Mouse (Mus musculus) T-helper 1 cell (primary cell): ENCODE data around the gene Hist1h2ac.

Experiments used
- in situ Hi-C: fragments of 300-600 bp; cut with MboI, MseI; formaldehyde crosslinking; loops from one replicate; pipeline ENCODE4 v1.15.1; 2025; ENCODE audit warnings: high pct_unique_total_duplicates

Gene Hist1h2ac

GRCm38 (mm10) chr13:23700786-23701520 is 17.2 kb upstream of the Hist1h2ac start:
- in situ Hi-C loops = no loop called here

DNA sequence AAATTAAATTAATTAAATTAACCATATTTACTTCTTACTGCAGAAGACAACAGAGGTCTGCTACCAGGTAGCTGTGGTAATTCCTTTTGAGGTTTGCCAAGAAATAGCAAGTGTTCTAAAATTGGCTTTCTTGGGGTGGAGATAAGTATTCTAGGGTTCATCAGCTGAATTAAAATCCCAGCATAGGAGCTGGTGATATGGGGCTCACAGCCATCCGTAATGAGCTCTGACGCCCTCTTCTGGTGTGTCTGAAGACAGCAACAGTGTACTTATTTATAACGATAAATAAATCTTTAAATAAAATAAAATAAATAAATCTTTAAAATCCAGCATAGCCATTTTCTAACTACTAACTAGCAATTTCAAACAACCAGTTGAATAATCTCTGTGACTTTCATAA is 16.0 kb upstream of the Hist1h2ac start:
- in situ Hi-C loops = no loop called here

DNA sequence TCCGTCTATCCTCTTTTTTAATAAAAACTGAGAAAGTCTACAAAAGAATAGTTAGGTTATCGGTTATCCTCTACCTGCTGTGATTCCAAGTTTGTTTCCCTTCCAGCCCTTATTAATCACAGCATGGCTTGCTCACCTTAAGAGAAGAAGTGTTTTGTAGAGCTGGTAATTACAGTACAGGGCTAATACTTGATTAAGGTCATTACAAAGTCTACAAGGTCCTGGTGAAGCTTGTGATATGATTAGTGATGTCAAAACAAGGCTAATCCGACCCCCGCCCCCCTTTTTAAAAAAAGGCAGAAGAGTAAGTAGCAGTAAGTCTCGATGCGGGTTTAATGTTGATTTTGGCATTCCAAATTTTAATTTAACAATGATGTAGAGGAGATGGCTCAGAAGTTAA is 15.2 kb upstream of the Hist1h2ac start:
- in situ Hi-C loops = no loop called here

DNA sequence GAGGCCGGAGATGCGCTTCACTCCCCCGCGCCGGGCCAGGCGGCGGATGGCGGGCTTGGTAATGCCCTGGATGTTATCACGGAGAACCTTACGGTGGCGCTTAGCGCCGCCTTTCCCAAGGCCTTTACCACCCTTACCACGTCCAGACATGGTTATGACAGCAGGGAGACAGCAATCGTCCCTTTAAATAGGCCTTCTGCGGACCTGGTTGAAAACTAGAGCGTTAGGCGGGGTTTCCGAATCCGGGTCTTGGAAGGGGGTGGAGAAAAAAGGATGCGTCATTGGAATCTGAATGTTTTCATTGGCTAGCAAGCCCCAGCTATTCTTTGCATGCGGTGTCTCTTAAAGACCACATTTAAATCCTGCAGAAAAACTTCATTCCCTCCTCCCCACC is 14.5 kb upstream of the Hist1h2ac start, which contains the start of gene Hist1h4c:
Hist1h4c (minus strand) TSS at position 155 of the 394 bp plus-strand sequence.
- in situ Hi-C loops = no loop called here

- in situ Hi-C loops = no loop called here
Measured at GRCm38 (mm10) chr13:23697491-23698299, 13.9 kb upstream of the Hist1h2ac start.

GRCm38 (mm10) chr13:23696061-23696474 is 12.3 kb upstream of the Hist1h2ac start:
- in situ Hi-C loops = no loop called here

- in situ Hi-C loops = no loop called here
Measured at GRCm38 (mm10) chr13:23695514-23695913, 11.8 kb upstream of the Hist1h2ac start, which contains the start of gene Hist1h1t. Hist1h1t (plus strand) TSS chr13:23695814.

GRCm38 (mm10) chr13:23694956-23695355 is 11.2 kb upstream of the Hist1h2ac start:
- in situ Hi-C loops = loop anchor here (5.0 kb wide), 1 partner anchor 32 kb away; no protein-coding TSS in a partner anchor

- in situ Hi-C loops = loop anchor here (5.0 kb wide), 1 partner anchor 33 kb away; no protein-coding TSS in a partner anchor
Measured at GRCm38 (mm10) chr13:23693856-23694440, 10.2 kb upstream of the Hist1h2ac start.

GRCm38 (mm10) chr13:23689459-23689858 is 5.7 kb upstream of the Hist1h2ac start:
- in situ Hi-C loops = no loop called here

GRCm38 (mm10) chr13:23688956-23689355 is 5.2 kb upstream of the Hist1h2ac start:
- in situ Hi-C loops = no loop called here

DNA sequence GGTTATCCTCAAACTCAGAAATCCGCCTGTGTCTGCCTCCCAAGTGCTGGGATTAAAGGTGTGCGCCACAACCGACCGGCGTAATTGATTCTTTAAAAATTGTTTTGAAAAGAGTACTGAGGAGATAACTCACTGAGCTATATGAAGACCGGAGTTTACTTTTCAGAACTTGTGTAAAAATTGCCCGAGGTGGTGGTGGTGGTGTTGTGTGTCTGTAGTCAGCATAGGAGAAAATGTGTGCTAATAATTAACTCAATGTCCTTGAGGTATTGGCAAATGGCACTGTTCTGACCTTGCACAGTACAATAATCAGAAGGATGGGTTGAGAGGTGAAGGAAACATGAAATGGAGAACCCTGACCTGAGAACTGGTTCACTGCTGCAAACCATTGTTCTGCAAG is 4.2 kb upstream of the Hist1h2ac start:
- in situ Hi-C loops = no loop called here

DNA sequence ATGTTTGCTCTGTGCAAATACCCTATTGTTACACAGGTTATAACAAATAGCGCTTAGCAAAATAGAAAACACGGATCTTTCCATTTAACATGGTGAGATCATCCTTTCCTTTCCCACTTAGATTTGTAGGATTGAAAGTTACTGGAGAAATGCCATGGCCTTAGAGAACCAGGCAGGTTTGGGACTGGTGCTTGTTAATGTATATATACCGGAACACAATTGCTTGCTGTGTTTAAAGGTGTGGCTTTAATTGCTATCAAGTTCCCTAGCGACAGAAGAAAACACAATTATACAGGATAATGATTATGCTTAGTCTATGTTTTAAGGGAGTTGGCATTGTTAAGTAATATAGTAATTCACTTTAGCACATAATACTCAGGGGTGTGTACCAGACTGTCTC is 3.4 kb upstream of the Hist1h2ac start:
- in situ Hi-C loops = no loop called here

DNA sequence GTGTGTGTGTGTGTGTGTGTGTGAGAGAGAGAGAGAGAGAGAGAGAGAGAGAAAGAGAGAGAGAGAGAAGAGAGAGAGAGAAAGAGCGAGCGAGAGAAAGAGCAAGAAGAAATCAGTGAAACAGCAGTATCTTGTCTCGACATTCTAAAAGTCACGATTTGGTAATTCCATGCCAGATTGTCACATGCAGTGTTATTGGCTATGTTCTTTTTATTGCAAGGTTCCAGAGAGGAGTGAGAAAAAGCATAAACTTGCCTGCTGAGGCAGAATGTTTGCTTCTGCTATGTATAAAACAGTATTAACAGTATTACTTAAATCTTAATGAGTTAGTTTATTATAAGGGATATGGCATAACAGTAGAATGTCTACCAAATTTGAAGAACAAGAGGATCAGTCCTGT is 2.2 kb upstream of the Hist1h2ac start:
- in situ Hi-C loops = no loop called here

DNA sequence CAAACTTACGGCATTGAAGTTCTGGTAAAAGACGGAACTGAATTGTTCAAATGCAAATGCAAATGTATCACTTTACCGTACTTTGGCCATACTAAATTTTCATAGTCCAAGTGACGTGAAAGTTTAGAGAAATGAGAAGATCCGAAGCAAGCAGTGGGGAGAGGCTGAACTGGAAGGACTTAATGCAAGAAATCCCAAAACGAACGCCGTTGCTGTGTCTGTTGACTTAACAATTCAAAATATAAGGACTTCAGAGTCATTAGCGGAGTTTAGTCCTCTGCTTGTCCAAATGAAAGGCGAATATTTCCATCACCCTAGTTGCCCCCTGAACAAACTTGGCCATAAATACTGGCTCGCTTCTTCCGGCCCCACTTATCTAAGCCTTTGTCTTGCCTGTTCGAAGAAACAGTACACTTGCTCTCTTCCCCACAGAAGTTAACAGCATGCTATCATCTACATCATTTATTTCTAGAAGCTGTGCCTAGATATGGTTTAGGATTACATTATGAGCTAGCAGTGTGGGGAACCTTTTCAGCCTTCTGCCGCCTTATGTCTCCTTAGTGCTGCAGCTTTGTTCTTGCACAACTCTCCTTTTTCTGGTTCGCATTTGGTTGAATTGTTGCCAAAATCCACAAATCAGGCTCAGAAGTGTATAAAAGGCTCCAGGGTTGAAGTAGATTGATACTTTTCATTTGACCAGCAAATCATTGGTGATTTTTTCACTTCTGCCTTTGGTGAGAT is 1.5 kb upstream of the Hist1h2ac start:
- in situ Hi-C loops = no loop called here

- in situ Hi-C loops = loop anchor here (5.0 kb wide), 3 partner anchors 112 to 1967 kb away; partner anchors contain the start of genes Hist1h2ad, Hist1h2ae, Hist1h2ai and Hist1h2bf
Measured at GRCm38 (mm10) chr13:23684295-23684945, 672 bp upstream of the Hist1h2ac start.

DNA sequence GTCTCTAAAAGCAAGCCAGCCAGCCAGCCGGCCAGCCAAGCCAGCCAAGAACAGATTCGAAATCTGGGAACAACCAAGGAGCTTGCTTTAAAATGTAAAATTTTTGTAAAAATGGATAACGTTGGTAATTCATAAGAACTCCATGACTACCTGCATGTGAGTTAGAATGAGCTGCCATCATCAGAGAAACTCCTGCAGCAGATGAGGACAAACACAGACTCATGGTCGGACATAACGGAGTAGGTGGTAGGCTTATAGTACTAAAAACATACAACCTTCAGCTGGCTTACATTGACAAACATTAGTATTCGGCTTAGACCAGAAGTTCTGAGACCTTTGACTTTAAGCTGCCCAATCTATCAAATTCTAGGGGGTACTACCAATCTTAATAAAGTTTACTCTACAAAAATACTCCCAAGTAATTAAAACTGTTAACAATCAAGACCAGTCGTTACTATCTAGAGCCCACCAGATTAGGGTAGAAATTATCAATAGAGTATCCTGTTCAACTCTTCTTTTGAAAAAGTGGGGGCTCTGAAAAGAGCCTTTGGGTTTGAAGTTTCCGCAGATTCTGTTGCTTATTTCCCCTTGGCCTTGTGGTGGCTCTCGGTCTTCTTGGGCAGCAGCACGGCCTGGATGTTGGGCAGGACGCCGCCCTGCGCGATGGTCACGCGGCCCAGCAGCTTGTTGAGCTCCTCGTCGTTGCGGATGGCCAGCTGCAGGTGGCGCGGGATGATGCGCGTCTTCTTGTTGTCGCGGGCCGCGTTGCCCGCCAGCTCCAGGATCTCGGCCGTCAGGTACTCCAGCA is 597 bp downstream of the Hist1h2ac start:
- in situ Hi-C loops = loop anchor here (5.0 kb wide), 3 partner anchors 111 to 1966 kb away; partner anchors contain the start of genes Hist1h2ad, Hist1h2ae, Hist1h2ai and Hist1h2bf

- in situ Hi-C loops = loop anchor here (5.0 kb wide), 3 partner anchors 110 to 1965 kb away; partner anchors contain the start of genes Hist1h2ad, Hist1h2ae, Hist1h2ai and Hist1h2bf
Measured at GRCm38 (mm10) chr13:23682623-23682946, 1.2 kb downstream of the Hist1h2ac start.

DNA sequence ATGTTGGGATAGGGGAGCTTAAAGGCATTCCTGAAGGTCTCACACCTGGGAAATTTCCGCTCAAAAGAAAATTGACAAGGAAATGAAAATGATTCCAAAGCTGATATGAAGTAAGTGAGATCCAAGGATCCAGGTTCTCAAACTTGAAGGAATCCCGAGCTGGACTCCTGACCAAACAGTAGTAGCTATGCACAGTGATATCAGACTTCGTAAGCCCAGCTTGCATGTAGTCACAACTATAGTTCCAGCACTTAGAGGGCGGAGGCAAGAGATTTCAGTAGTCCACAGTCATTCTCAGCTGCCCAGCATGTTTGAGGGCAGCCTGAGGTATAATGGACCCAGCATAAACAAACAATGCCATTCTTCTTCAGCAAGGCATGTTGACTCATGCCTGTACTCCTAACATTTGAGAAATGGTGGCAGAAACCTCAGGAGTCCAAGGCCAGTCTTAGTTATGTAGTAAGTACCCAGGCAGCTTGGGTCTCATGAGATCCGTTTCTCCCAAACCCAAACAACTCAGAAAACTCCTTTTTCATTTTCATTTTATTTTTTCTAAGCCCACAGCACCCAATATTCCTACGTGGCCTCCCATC is 1.7 kb downstream of the Hist1h2ac start:
- in situ Hi-C loops = loop anchor here (5.0 kb wide), 3 partner anchors 110 to 1965 kb away; partner anchors contain the start of genes Hist1h2ad, Hist1h2ae, Hist1h2ai and Hist1h2bf
